Mouse (Mus musculus) limb, embryonic 10.5 days (tissue): ENCODE data around the gene Thumpd1. TPM values are rescaled to one million over a fixed set of nuclear protein-coding genes. Genes with fewer than 3 reads are reported as not detected.
"Not testable (repeated sequence)": the region's sequence is repeated elsewhere in the genome, so short reads cannot be mapped to it uniquely, and the experiment has no call there.

Experiments
- DNase-seq: peaks from one replicate; pipeline ENCODE4 v3.0.0-alpha.2; 2017; ENCODE audit warnings: low spot score
- H3K27ac ChIP-seq: fragments of 300-500 bp; sonication (generic); 2 replicates; pipeline ENCODE4 v1.5.1; 2016; ENCODE audit warnings: mild to moderate bottlenecking
- H3K27me3 ChIP-seq: fragments of 300-500 bp; sonication (generic); 2 replicates; pipeline ENCODE4 v1.6.1; 2016; ENCODE audit warnings: low read depth, mild to moderate bottlenecking; ENCODE audit not compliant: poor library complexity, severe bottlenecking
- H3K36me3 ChIP-seq: fragments of 300-500 bp; sonication (generic); 2 replicates; pipeline ENCODE4 v1.6.1; 2016; ENCODE audit warnings: mild to moderate bottlenecking, moderate library complexity
- H3K4me1 ChIP-seq: fragments of 300-500 bp; sonication (generic); 2 replicates; pipeline ENCODE4 v1.6.1; 2016
- H3K4me3 ChIP-seq: fragments of 300-500 bp; sonication (generic); 2 replicates; pipeline ENCODE4 v1.5.1; 2016; ENCODE audit warnings: mild to moderate bottlenecking, moderate library complexity
- H3K9me3 ChIP-seq: fragments of 300-500 bp; sonication (generic); replicated peaks from 2 replicates; pipeline ENCODE4 v1.6.1; 2016; ENCODE audit warnings: mild to moderate bottlenecking
- WGBS: fragments of 180-500 bp; shearing (Covaris S2); methylation state at CpG from one replicate; pipeline ENCODE4 v1.1.7; 2016; 5-methylcytosine and 5-hydroxymethylcytosine counted together
- polyA plus RNA-seq: library from polyadenylated mRNA; unstranded; fragments of >200 nt; fragmentation: Nextera tagmentation; extraction: Ambion mirVana; gene quantifications from 2 replicates; pipeline ENCODE4 v1.2.1, GENCODE M21; 2016

The Thumpd1 gene
- polyA plus RNA-seq: 95.3 and 102 TPM in 2 replicates

DNA sequence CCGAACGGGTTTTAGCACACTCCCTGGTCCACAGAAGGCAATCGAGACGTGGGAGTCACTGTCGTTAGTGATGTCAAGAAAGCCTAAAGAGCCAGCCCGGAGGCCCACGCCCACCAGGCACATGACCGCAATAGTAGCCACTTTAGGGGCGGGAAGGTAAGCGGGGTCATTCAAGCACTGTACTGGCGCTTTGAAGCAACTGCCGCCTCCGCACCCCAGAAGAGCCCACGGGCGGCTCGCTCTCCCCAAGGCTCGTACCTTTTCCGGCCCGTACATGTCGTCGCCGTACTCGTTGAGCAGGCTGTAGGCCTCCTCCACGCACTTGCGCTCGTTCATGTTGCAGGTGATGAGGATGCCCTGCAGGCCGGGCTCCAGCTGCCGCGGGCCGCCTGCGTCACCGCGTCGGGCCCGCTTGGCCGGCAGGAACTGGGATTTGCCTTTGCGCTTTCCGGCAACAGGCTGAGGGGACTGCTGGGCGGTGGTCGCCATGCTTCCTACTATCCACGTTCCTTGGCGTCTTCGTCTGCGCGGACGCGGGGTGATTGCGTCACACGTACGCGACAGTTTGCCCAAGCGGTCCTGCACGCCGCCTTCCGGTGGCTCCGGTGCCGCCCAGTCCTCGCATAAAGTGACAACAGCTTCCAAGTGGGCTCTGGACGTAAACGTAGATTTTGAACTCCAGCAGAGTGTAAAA is at the start of gene Thumpd1:
TSS of gene Thumpd1 (minus strand) at position 546 of the 694 bp plus-strand sequence.
- under 1% methylated on average over 60 of the region's 60 CpGs for WGBS

DNA sequence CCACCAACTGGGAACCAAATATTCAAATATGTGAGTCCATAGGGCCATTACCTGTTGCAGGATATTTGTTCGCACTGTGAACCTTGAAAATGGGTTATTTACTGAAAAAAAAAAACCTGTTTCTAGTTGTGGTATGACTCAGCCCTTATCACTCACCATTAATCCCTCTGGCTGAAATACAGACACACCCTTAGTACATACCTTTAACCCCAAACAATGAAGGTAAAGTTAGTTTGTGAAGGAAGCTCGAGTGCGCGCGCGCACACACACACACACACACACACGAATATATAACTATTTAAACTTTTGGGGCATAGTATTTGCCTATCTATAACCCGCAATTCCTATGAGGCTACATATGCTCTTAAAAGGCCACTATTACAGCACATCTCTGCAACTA is 49.3 kb upstream of the Thumpd1 start:
- 95% methylated on average over 8 of the region's 8 CpGs for WGBS
- DNase-seq: no peak
- Histone ChIP-seq H3K4me1 (no peaks in the 10 kb centered on the region), H3K27ac (no peak overlapping the region), H3K9me3 (no peaks in the 10 kb centered on the region), H3K4me3 (no peak overlapping the region), H3K36me3 (no peaks in the 10 kb centered on the region), H3K27me3 (no peaks in the 10 kb centered on the region)

More for the DNA sequence above, at the start of gene Thumpd1:
- peak within 1 kb of the TSS; percentile 94 for H3K27ac ChIP-seq
- no peaks in the 10 kb centered on the region for H3K9me3 ChIP-seq
- H3K36me3 ChIP-seq: peaks cover 38% of the 10 kb centered on the region
- H3K4me3 ChIP-seq: peak within 1 kb of the TSS; percentile 93
- H3K27me3 ChIP-seq: no peaks in the 10 kb centered on the region
- peaks cover 10% of the 10 kb centered on the region for H3K4me1 ChIP-seq
- peak; percentile 95 for DNase-seq

DNA sequence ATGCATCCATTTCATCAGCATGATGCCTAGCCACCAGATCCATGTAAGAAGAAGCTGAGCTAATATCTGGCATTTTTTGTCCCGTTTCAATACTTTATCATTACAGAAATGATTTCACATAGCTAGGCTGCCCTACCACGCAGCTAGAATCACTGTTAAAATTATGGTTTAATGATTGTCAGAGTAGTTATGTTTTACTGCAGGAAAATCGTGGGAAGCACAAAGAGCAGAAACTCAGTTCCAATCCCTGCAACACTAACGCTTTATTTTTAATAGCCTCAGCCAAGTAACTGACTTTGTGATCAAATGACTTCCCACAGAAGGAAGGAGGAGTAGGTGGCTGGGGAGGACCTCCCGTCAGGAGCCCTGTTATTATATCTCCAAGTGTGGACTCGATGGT is 46.4 kb upstream of the Thumpd1 start:
- Histone ChIP-seq H3K36me3 (no peaks in the 10 kb centered on the region), H3K9me3 (no peaks in the 10 kb centered on the region), H3K27me3 (no peaks in the 10 kb centered on the region), H3K4me1 (no peaks in the 10 kb centered on the region), H3K4me3 (no peak overlapping the region), H3K27ac (no peak overlapping the region)
- 86% methylated on average over 6 of the region's 6 CpGs for WGBS
- no peak for DNase-seq

DNA sequence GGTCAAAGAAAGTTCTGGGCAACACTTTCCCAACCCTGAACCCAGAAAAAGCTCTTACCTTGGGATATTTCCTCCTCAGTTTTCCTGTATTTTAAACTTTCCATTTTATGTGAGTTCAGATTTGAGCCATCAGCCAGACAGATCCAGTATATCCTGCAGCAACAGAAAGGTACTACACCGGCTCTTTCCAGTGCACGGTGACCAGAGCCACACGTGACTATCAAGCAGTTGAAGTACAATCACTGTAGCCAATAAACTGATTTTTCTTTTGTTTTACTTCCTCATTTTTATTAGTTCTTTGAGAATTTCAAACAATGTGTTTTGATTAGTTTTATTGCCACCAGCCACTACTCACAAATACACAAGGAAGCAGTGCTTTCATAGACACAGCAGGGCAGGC is 43.8 kb upstream of the Thumpd1 start:
- no peaks in the 10 kb centered on the region for H3K4me1 ChIP-seq
- 95% methylated on average over 3 of the region's 3 CpGs for WGBS
- H3K4me3 ChIP-seq: no peak overlapping the region
- H3K9me3 ChIP-seq: no peaks in the 10 kb centered on the region
- no peak overlapping the region for H3K27ac ChIP-seq
- H3K27me3 ChIP-seq: no peaks in the 10 kb centered on the region
- DNase-seq: no peak
- no peaks in the 10 kb centered on the region for H3K36me3 ChIP-seq

DNA sequence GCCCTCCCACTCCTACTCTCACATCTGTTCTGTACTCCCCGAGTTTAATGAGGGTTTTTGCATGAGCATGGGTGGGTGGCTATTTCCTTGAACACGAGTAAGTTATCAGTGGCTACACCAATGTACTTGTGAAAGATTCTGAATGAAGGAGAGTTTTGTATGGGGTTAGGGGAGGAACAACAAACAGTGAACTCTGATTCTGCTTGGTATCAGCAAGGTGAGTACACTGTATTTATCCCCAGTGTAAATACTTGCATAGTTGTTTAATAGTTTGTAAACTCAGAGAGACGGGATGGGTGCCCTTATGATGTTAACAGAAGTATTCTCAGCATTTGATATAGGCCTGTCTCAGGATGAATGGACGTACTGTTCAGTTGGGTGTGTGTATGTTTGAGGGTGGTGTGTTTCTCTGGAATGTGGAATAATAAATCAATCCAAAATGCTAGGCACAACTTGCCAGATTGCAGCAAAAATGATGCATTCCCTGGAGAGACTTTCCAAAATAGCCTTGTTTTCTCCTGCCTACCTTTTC is 41.6 kb upstream of the Thumpd1 start:
- DNase-seq: no peak
- H3K27me3 ChIP-seq: no peaks in the 10 kb centered on the region
- no peaks in the 10 kb centered on the region for H3K9me3 ChIP-seq
- H3K36me3 ChIP-seq: no peaks in the 10 kb centered on the region
- no peaks in the 10 kb centered on the region for H3K4me1 ChIP-seq
- H3K27ac ChIP-seq: no peak overlapping the region
- H3K4me3 ChIP-seq: no peak overlapping the region
- 67% methylated on average over 4 of the region's 4 CpGs for WGBS

DNA sequence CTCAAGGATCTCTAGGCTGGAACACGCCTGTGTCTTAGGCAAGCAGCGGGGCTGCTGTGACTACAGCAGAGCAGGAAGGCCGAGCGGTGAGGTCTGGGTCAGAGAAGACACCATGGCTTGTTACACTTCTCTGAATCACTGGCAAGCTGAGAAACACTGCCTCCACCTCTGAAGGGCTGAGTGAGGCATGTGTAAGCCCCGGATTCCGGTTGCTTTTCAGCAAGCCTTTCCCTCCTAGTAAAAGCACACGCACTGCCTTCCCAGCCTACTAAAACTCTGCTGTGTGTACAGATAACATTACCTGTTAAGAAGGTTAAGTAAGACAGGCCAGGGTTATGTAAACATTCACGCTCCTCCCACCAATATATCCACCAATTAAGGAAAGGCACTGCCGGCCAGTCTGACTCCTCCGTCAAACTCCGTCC is 39.9 kb upstream of the Thumpd1 start, which contains the start of gene Acsm3:
TSS of gene Acsm3 (plus strand) at position 397 of the 425 bp plus-strand sequence.
- WGBS: 54% methylated on average over 11 of the region's 11 CpGs
- no peak for DNase-seq
- H3K27ac ChIP-seq: no peak within 1 kb of the TSS
- no peak within 1 kb of the TSS for H3K4me3 ChIP-seq
- no peaks in the 10 kb centered on the region for H3K9me3 ChIP-seq
- no peaks in the 10 kb centered on the region for H3K36me3 ChIP-seq
- no peaks in the 10 kb centered on the region for H3K27me3 ChIP-seq
- no peaks in the 10 kb centered on the region for H3K4me1 ChIP-seq

DNA sequence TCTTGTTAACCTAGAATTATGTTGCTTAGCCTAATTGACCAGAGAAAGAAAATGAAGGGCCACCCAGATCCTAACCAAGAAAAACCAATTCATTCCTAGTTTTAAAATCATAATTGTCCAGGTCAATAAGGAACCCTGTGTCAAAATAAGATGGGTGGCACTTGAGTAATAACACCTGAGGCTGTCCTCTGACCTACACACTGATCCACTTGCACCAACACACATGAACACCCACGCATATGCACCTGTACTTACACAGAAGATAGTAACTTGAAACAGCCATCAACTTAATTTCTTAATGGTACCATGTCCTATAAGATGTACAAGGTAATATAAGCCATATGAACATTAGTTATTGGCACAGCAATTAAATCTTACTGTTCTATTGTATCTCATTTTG is 33.1 kb upstream of the Thumpd1 start:
- no peaks in the 10 kb centered on the region for H3K9me3 ChIP-seq
- H3K36me3 ChIP-seq: no peaks in the 10 kb centered on the region
- H3K4me1 ChIP-seq: no peaks in the 10 kb centered on the region
- no peak for DNase-seq
- H3K27me3 ChIP-seq: no peaks in the 10 kb centered on the region
- H3K4me3 ChIP-seq: no peak overlapping the region
- WGBS: 88% methylated on average over 1 of the region's 1 CpGs
- no peak overlapping the region for H3K27ac ChIP-seq

DNA sequence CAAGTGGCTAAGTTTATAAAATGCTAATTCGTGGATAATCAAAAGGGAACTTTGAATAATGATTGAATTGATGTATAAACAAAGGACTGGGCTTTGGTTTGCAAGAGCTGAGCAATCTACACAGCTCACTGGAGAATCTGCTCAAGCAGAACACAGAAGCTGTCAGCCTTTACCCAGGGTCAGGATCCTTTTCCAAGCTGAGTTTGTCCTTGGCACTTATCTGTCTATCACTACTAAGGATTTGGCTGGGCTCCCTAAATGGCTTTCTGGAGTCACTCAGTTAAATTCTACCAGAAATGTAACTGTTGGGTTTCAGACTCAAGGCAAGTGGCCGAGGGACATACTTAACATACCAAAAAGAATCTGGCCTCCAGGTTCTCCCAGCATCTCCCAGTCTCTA is 29.3 kb upstream of the Thumpd1 start:
- 74% methylated on average over 2 of the region's 2 CpGs for WGBS
- H3K27me3 ChIP-seq: no peaks in the 10 kb centered on the region
- no peaks in the 10 kb centered on the region for H3K4me1 ChIP-seq
- DNase-seq: no peak
- no peak overlapping the region for H3K27ac ChIP-seq
- no peaks in the 10 kb centered on the region for H3K36me3 ChIP-seq
- no peaks in the 10 kb centered on the region for H3K9me3 ChIP-seq
- no peak overlapping the region for H3K4me3 ChIP-seq

DNA sequence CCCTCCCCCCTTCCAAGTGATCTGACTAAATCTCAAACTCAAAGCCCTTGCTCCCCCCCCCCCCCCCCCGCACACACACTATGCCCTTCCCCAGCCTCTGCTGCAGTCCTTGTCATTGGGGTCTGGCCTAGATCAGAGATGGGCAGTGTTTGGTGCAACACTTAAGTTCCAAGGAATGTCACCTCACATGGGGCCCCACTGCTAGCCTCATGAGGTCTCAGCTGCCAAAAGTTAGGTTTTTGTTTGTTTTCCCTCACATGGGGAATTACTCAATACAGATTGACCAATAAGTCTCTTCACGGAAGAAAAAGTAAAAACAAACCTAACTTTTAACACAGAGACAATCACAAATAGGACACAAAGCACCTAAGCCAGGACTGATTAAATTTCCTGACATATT is 28.2 kb upstream of the Thumpd1 start:
- H3K4me3 ChIP-seq: no peak overlapping the region
- H3K4me1 ChIP-seq: peaks cover 6% of the 10 kb centered on the region
- H3K9me3 ChIP-seq: no peaks in the 10 kb centered on the region
- no peaks in the 10 kb centered on the region for H3K27me3 ChIP-seq
- H3K36me3 ChIP-seq: no peaks in the 10 kb centered on the region
- no peak for DNase-seq
- 68% methylated on average over 1 of the region's 2 CpGs for WGBS
- no peak overlapping the region for H3K27ac ChIP-seq

DNA sequence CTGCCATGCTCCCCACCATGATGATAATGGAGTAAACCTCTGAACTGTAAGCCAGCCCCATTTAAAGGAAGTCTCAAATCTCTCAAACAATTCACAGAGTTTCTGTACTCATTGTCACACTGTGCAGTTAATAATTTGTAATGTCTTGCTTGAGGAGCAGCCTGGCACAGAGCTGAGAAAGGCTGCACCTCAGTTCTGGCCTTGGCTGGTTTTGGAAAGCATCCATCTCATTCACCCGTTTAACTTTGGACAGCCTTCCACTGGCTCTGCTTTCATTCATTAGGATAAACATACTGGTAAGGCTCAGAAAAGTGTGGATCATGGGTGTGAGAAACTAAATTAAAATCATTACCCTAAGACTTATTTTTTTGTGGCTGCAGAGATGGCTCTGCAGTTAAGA is 25.3 kb upstream of the Thumpd1 start:
- no peak for DNase-seq
- H3K36me3 ChIP-seq: no peaks in the 10 kb centered on the region
- 95% methylated on average over 1 of the region's 1 CpGs for WGBS
- no peak overlapping the region for H3K4me3 ChIP-seq
- no peaks in the 10 kb centered on the region for H3K27me3 ChIP-seq
- H3K27ac ChIP-seq: no peak overlapping the region
- peaks cover 6% of the 10 kb centered on the region for H3K4me1 ChIP-seq
- no peaks in the 10 kb centered on the region for H3K9me3 ChIP-seq

DNA sequence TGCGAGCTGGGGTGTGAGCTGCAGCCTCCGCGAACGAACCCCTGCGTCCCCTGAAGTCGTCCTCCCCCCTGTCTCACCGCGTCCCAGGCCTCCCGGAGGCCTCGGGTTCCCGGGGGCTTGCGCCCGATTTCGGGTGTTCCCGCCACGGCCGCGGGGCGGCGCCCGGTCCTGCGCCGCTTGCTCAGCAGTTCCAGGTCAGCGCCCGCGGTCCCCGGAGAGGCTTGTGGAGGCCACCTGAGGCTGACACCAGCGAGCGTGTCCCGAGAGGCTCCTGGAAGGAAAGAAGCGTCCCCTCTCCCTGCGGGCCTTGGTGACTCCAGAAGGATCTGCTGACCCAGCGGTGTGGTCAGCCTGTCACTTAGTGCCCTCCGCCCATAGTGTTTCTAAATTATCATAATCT is 23.7 kb upstream of the Thumpd1 start:
- WGBS: 6% methylated on average over 34 of the region's 34 CpGs
- Histone ChIP-seq H3K27me3 (no peaks in the 10 kb centered on the region), H3K4me1 (peaks cover 6% of the 10 kb centered on the region), H3K27ac (no peak overlapping the region), H3K9me3 (no peaks in the 10 kb centered on the region), H3K4me3 (peak overlapping the region; percentile 36), H3K36me3 (no peaks in the 10 kb centered on the region)
- DNase-seq: peak; percentile 53

DNA sequence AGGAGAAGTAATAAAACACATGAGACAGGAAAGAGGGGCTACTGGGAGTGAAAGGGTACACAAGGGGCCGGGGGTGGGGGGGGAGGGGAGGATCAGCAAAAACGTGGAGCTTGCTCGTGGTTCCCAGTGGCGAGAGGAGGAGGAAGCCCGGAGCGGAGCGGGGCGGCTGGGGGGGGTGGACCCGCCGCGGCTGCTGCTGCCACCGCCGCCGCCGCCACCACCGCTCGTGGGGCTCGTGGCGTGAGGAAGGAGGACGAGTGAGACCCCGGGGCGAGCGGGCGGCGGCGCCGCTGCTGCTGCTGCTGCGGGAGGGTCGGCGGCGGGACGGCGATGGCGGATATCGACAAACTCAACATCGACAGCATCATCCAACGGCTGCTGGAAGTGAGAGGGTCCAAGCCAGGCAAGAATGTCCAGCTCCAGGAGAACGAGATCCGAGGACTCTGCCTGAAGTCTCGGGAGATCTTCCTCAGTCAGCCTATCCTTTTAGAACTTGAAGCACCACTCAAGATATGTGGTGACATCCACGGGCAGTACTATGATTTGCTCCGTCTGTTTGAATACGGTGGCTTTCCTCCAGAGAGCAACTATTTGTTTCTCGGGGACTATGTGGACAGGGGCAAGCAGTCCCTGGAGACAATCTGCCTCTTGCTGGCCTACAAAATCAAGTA is 19.3 kb upstream of the Thumpd1 start:
- H3K27ac ChIP-seq: peak overlapping the region; percentile 64
- 13% methylated on average over 20 of the region's 44 CpGs for WGBS
- not testable (repeated sequence) for H3K36me3 ChIP-seq, H3K4me1 ChIP-seq, H3K9me3 ChIP-seq, DNase-seq, H3K27me3 ChIP-seq
- H3K4me3 ChIP-seq: peak overlapping the region; percentile 49

DNA sequence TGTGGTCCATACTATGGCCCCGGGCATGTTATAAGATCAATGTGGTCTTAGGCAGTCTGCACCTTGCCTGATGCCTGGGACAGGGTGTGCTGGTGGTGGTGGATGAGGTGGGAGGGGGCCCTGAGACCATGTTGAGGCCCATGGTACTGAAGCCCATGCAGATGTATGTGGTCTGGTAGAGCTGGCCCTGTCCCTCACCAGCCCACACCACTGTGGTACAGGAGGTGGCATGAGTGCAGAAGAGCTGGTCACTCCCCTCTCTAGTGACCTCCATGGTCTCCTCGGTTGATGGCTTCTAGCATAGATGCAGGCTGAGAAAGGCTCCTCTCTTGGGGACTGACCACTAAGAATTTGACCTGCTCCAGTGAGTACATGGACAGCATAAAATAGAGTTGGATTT is 18.3 kb upstream of the Thumpd1 start:
- no peak for DNase-seq
- H3K9me3 ChIP-seq: no peaks in the 10 kb centered on the region
- no peak overlapping the region for H3K27ac ChIP-seq
- H3K4me1 ChIP-seq: no peaks in the 10 kb centered on the region
- no peaks in the 10 kb centered on the region for H3K36me3 ChIP-seq
- no peaks in the 10 kb centered on the region for H3K27me3 ChIP-seq
- 86% methylated on average over 2 of the region's 2 CpGs for WGBS
- no peak overlapping the region for H3K4me3 ChIP-seq
